Mouse (Mus musculus) limb, embryonic 14.5 days (tissue): ENCODE measurements around the gene Mrpl42. TPM values are rescaled to one million over a fixed set of nuclear protein-coding genes. Genes with fewer than 3 reads are reported as not detected.
A peak's percentile ranks its signal among the peaks of the same experiment; 100 is the strongest.

Experiments
- ATAC-seq: fragments of 200-750 bp; cut with Nextera tagmentation; 2 replicates; pipeline ENCODE4 v1.8.0; 2017; ENCODE audit warnings: low read depth, moderate number of reproducible peaks, moderate TSS enrichment; ENCODE audit not compliant: low FRiP score
- DNase-seq: peaks from one replicate; pipeline ENCODE4 v3.0.0-alpha.2; 2015; ENCODE audit warnings: low spot score
- H3K27ac ChIP-seq: fragments of 300-500 bp; sonication (generic); replicated peaks from 2 replicates; pipeline ENCODE4 v1.5.1; 2014; ENCODE audit warnings: low read depth, mild to moderate bottlenecking, low read length, moderate library complexity, mixed read lengths
- H3K27me3 ChIP-seq: fragments of 300-500 bp; sonication (generic); 2 replicates; pipeline ENCODE4 v1.6.1; 2014; ENCODE audit warnings: low read length, mixed read lengths; ENCODE audit not compliant: control insufficient read depth, insufficient read depth
- H3K36me3 ChIP-seq: fragments of 300-500 bp; sonication (generic); 2 replicates; pipeline ENCODE4 v1.6.1; 2014; ENCODE audit warnings: mild to moderate bottlenecking, low read length, moderate library complexity, mixed read lengths; ENCODE audit not compliant: control insufficient read depth, insufficient read depth
- H3K4me1 ChIP-seq: fragments of 300-500 bp; sonication (generic); 2 replicates; pipeline ENCODE4 v1.6.1; 2014; ENCODE audit warnings: antibody characterized with exemption, low read length, mixed read lengths; ENCODE audit not compliant: control insufficient read depth, insufficient read depth
- H3K4me2 ChIP-seq: fragments of 300-500 bp; sonication (generic); replicated peaks from 2 replicates; pipeline ENCODE4 v1.6.1; 2014; ENCODE audit warnings: low read depth, mild to moderate bottlenecking, low read length, moderate library complexity; ENCODE audit not compliant: severe bottlenecking
- H3K4me3 ChIP-seq: fragments of 300-500 bp; sonication (generic); replicated peaks from 2 replicates; pipeline ENCODE4 v1.5.1; 2014; ENCODE audit warnings: low read length
- H3K9ac ChIP-seq: fragments of 300-500 bp; sonication (generic); 2 replicates; pipeline ENCODE4 v1.6.1; 2014; ENCODE audit warnings: mild to moderate bottlenecking, low read depth, low read length, moderate library complexity; ENCODE audit not compliant: severe bottlenecking
- H3K9me3 ChIP-seq: fragments of 300-500 bp; sonication (generic); 2 replicates; pipeline ENCODE4 v1.6.1; 2016; ENCODE audit warnings: low read length; ENCODE audit not compliant: control insufficient read depth
- POLR2A ChIP-seq: fragments of 200-500 bp; IDR thresholded peaks from 2 replicates; pipeline ENCODE4 v1.8.0; 2012; ENCODE audit warnings: inconsistent platforms, mild to moderate bottlenecking, moderate library complexity, borderline replicate concordance; ENCODE audit not compliant: insufficient read depth, insufficient read length; ENCODE audit errors: extremely low read depth
- WGBS: fragments of 180-500 bp; shearing (Covaris S2); extraction: QIAGEN DNeasy Blood & Tissue Kit; methylation state at CpG from one replicate; pipeline ENCODE4 v1.1.7; 2014; 5-methylcytosine and 5-hydroxymethylcytosine counted together
- polyA plus RNA-seq, 2 experiments: library from polyadenylated mRNA; depleted of rRNA in 1 of 2; stranded (reverse) in 1 of 2; unstranded in 1 of 2; fragments of >200 nt; fragmentation: Nextera tagmentation in 1 of 2; extraction: Ambion mirVana in 1 of 2; gene quantifications; 2 replicates each; pipeline versions ENCODE4 v1.2.1 to v1.2.3; 2012 to 2014

Gene Mrpl42
- polyA plus RNA-seq, 2 experiments, result 184 to 314 TPM

- peak overlapping the region; percentile 99 for H3K4me3 ChIP-seq
- H3K27me3 ChIP-seq, result no peaks in the 10 kb centered on the region
- H3K27ac ChIP-seq, result peak overlapping the region; percentile 98
- ATAC-seq (peak; percentile 43; the same call in 1 of the 2 replicates), DNase-seq (no peak)
- 0% methylated on average over 18 of the region's 80 CpGs for WGBS
- peak overlapping the region; percentile 63 for H3K4me2 ChIP-seq
- H3K9me3 ChIP-seq, result no peaks in the 10 kb centered on the region
- peaks cover 6% of the 10 kb centered on the region; the same call in 1 of the 2 replicates for H3K36me3 ChIP-seq
- no peak for TF ChIP-seq POLR2A
- peaks cover 6% of the 10 kb centered on the region; the same call in 1 of the 2 replicates for H3K4me1 ChIP-seq
- peak overlapping the region; percentile 96 for H3K9ac ChIP-seq
These were observed 13.7 kb upstream of the Mrpl42 start for GRCm38 (mm10) chr10:95515293-95515931.

- Histone ChIP-seq H3K9ac (peak within 1 kb of the TSS; percentile 96), H3K4me1 (peaks cover 6% of the 10 kb centered on the region; the same call in 1 of the 2 replicates), H3K27ac (peak within 1 kb of the TSS; percentile 98), H3K4me3 (peak within 1 kb of the TSS; percentile 99), H3K9me3 (no peaks in the 10 kb centered on the region), H3K36me3 (peaks cover 6% of the 10 kb centered on the region; the same call in 1 of the 2 replicates), H3K27me3 (no peaks in the 10 kb centered on the region), H3K4me2 (peak within 1 kb of the TSS; percentile 63)
- WGBS, result 0% methylated on average over 34 of the region's 81 CpGs
- DNase-seq (peak; percentile 97), ATAC-seq (peak; percentile 97)
- TF ChIP-seq POLR2A, result 0 out of 2 replicates have a peak, but pooled peaks have one; percentile 45
These were observed 13.0 kb upstream of the Mrpl42 start, which contains the start of gene Ube2n for GRCm38 (mm10) chr10:95514656-95515292. TSS of gene Ube2n (plus strand) at chr10:95515145.

GRCm38 (mm10) chr10:95513768-95514556 is 12.2 kb upstream of the Mrpl42 start:
- Histone ChIP-seq H3K27me3 (no peaks in the 10 kb centered on the region), H3K4me2 (peak overlapping the region; percentile 63), H3K4me3 (peak overlapping the region; percentile 99), H3K9me3 (no peaks in the 10 kb centered on the region), H3K27ac (peak overlapping the region; percentile 98), H3K9ac (peak overlapping the region; percentile 96), H3K4me1 (peaks cover 6% of the 10 kb centered on the region; the same call in 1 of the 2 replicates), H3K36me3 (peaks cover 6% of the 10 kb centered on the region; the same call in 1 of the 2 replicates)
- TF ChIP-seq POLR2A, result no peak
- WGBS, result 31% methylated on average over 15 of the region's 15 CpGs
- ATAC-seq (no peak), DNase-seq (no peak)

GRCm38 (mm10) chr10:95512635-95513034 is 10.9 kb upstream of the Mrpl42 start:
- no peak for TF ChIP-seq POLR2A
- Histone ChIP-seq H3K4me2 (no peak overlapping the region), H3K27ac (no peak overlapping the region), H3K9ac (no peak overlapping the region), H3K4me1 (peaks cover 6% of the 10 kb centered on the region; the same call in 1 of the 2 replicates), H3K9me3 (no peaks in the 10 kb centered on the region), H3K36me3 (peaks cover 4% of the 10 kb centered on the region; the same call in 1 of the 2 replicates), H3K4me3 (no peak overlapping the region), H3K27me3 (no peaks in the 10 kb centered on the region)
- DNase-seq (no peak), ATAC-seq (no peak)
- WGBS, result 78% methylated on average over 8 of the region's 8 CpGs

- H3K4me3 ChIP-seq, result no peak overlapping the region
- H3K36me3 ChIP-seq, result no peaks in the 10 kb centered on the region
- no peaks in the 10 kb centered on the region for H3K9me3 ChIP-seq
- H3K27ac ChIP-seq, result no peak overlapping the region
- TF ChIP-seq POLR2A, result no peak
- WGBS, result 59% methylated on average over 3 of the region's 3 CpGs
- no peak for DNase-seq
- no peak for ATAC-seq
- H3K27me3 ChIP-seq, result no peaks in the 10 kb centered on the region
- no peaks in the 10 kb centered on the region for H3K4me1 ChIP-seq
- no peak overlapping the region for H3K9ac ChIP-seq
- H3K4me2 ChIP-seq, result no peak overlapping the region
These were observed 7.5 kb upstream of the Mrpl42 start for GRCm38 (mm10) chr10:95509263-95509662.
